Mouse (Mus musculus) CH12.LX (cell line): ENCODE results near the gene Gm10295. TPM values are rescaled to one million over a fixed set of nuclear protein-coding genes. Genes with fewer than 3 reads are reported as not detected.

Source experiments
- DNase-seq: peaks from one replicate; pipeline ENCODE4 v3.0.0-alpha.2; 2013; ENCODE audit errors: extremely low read depth
- H3K27ac ChIP-seq: 2 replicates; pipeline ENCODE4 v1.5.1; 2012; ENCODE audit warnings: low read depth, mild to moderate bottlenecking, control low read depth, moderate library complexity; ENCODE audit not compliant: insufficient read depth
- H3K27me3 ChIP-seq: replicated peaks from 2 replicates; pipeline ENCODE3; 2012; ENCODE audit warnings: inconsistent platforms
- H3K36me3 ChIP-seq, 2 experiments: replicated peaks in 1 of 2; 2 replicates each; pipeline versions ENCODE3 to v1.6.1; 2012; ENCODE audit warnings: inconsistent platforms in 1 of 2, low read length in 1 of 2, mild to moderate bottlenecking in 1 of 2, mixed read lengths in 1 of 2, moderate library complexity in 1 of 2; ENCODE audit not compliant: control insufficient read depth in 1 of 2, insufficient read depth in 1 of 2
- H3K4me1 ChIP-seq, 2 experiments: 2 replicates each; pipeline ENCODE4 v1.6.1; 2012; ENCODE audit warnings: inconsistent platforms in 1 of 2, moderate library complexity in 1 of 2; ENCODE audit not compliant: insufficient read depth in 2 of 2, control insufficient read depth in 1 of 2
- H3K4me2 ChIP-seq: 2 replicates; pipeline ENCODE4 v1.6.1; 2012; ENCODE audit warnings: low read depth, mild to moderate bottlenecking, control low read depth; ENCODE audit not compliant: poor library complexity, insufficient read depth, severe bottlenecking
- H3K4me3 ChIP-seq, 3 experiments: fragments of 150-350 bp in 1 of 3; sonication (generic) in 1 of 3; replicated peaks in 1 of 3; 2 replicates each; pipeline versions ENCODE3 to v1.5.1; 2011 to 2012; ENCODE audit warnings: low read depth in 2 of 3, low read length in 2 of 3, mild to moderate bottlenecking in 2 of 3, moderate library complexity in 2 of 3, control low read depth in 1 of 3, improper control_type of control experiment in 1 of 3, inconsistent platforms in 1 of 3, mixed read lengths in 1 of 3; ENCODE audit not compliant: poor library complexity in 1 of 3
- H3K79me2 ChIP-seq: replicated peaks from 2 replicates; pipeline ENCODE4 v1.6.1; 2012; ENCODE audit warnings: mild to moderate bottlenecking, moderate library complexity; ENCODE audit not compliant: control insufficient read depth, poor library complexity, insufficient read depth, severe bottlenecking; ENCODE audit errors: extremely low read depth
- H3K9ac ChIP-seq: 2 replicates; pipeline ENCODE4 v1.6.1; 2012; ENCODE audit warnings: low read depth, mild to moderate bottlenecking, control low read depth, moderate library complexity; ENCODE audit not compliant: insufficient read depth
- H3K9me3 ChIP-seq: replicated peaks from 2 replicates; pipeline ENCODE3; 2012; ENCODE audit warnings: low read length, inconsistent platforms, mixed read lengths
- BHLHE40 ChIP-seq: IDR thresholded peaks from 2 replicates; pipeline ENCODE4 v1.6.1; 2011; ENCODE audit warnings: mild to moderate bottlenecking, low read depth, low read length, improper control_type of control experiment
- CHD2 ChIP-seq: IDR thresholded peaks from 2 replicates; pipeline ENCODE4 v1.6.1; 2011; ENCODE audit warnings: low read length, improper control_type of control experiment
- E2F4 ChIP-seq: IDR thresholded peaks from 2 replicates; pipeline ENCODE4 v1.6.1; 2011; ENCODE audit warnings: low read depth, low read length, improper control_type of control experiment; ENCODE audit not compliant: insufficient replicate concordance
- ELF1 ChIP-seq: IDR thresholded peaks from 2 replicates; pipeline ENCODE4 v1.6.1; 2014; ENCODE audit warnings: low read depth, mild to moderate bottlenecking, inconsistent platforms, low read length, improper control_type of control experiment
- EP300 ChIP-seq: IDR thresholded peaks from 2 replicates; pipeline ENCODE4 v1.6.1; 2011; ENCODE audit warnings: low read length, improper control_type of control experiment
- ETS1 ChIP-seq: conservative IDR thresholded peaks from 2 replicates; pipeline ENCODE4 v1.6.1; 2012; ENCODE audit warnings: low read depth, mild to moderate bottlenecking, inconsistent platforms, low read length, improper control_type of control experiment, moderate library complexity
- IRF4 ChIP-seq: IDR thresholded peaks from 2 replicates; pipeline ENCODE4 v1.6.1; 2014; ENCODE audit warnings: low read depth, mild to moderate bottlenecking, inconsistent platforms, low read length, improper control_type of control experiment
- JUN ChIP-seq: IDR thresholded peaks from 2 replicates; pipeline ENCODE4 v1.6.1; 2011; ENCODE audit warnings: low read depth, mild to moderate bottlenecking, low read length, improper control_type of control experiment, moderate library complexity; ENCODE audit not compliant: insufficient read depth
- KAT2A ChIP-seq: IDR thresholded peaks from 2 replicates; pipeline ENCODE4 v1.6.1; 2012; ENCODE audit warnings: low read length, improper control_type of control experiment, inconsistent platforms; ENCODE audit not compliant: insufficient replicate concordance
- MAFK ChIP-seq: IDR thresholded peaks from 2 replicates; pipeline ENCODE4 v1.6.1; 2011; ENCODE audit warnings: low read length, improper control_type of control experiment; ENCODE audit not compliant: insufficient replicate concordance
- MAX ChIP-seq: IDR thresholded peaks from 2 replicates; pipeline ENCODE4 v1.6.1; 2011; ENCODE audit warnings: low read length, improper control_type of control experiment
- MEF2A ChIP-seq: IDR thresholded peaks from 2 replicates; pipeline ENCODE4 v1.6.1; 2014; ENCODE audit warnings: low read depth, mild to moderate bottlenecking, inconsistent platforms, low read length, improper control_type of control experiment, borderline replicate concordance
- NELFE ChIP-seq: IDR thresholded peaks from 2 replicates; pipeline ENCODE4 v1.6.1; 2011; ENCODE audit warnings: low read depth, low read length, improper control_type of control experiment
- PAX5 ChIP-seq: IDR thresholded peaks from 2 replicates; pipeline ENCODE4 v1.6.1; 2012; ENCODE audit warnings: low read length, inconsistent platforms, mixed read lengths
- POLR2A ChIP-seq: IDR thresholded peaks from 2 replicates; pipeline ENCODE4 v1.6.1; 2011; ENCODE audit warnings: low read depth, mild to moderate bottlenecking, improper control_type of control experiment, low read length
- RAD21 ChIP-seq: IDR thresholded peaks from 2 replicates; pipeline ENCODE4 v1.6.1; 2011; ENCODE audit warnings: low read depth, mild to moderate bottlenecking, low read length, improper control_type of control experiment, moderate library complexity
- TBP ChIP-seq: conservative IDR thresholded peaks from 2 replicates; pipeline ENCODE4 v1.6.1; 2011; ENCODE audit warnings: low read depth, low read length, improper control_type of control experiment
- UBTF ChIP-seq: IDR thresholded peaks from 2 replicates; pipeline ENCODE4 v1.6.1; 2012; ENCODE audit warnings: low read depth, mild to moderate bottlenecking, inconsistent platforms, low read length, improper control_type of control experiment, moderate library complexity
- USF1 ChIP-seq: IDR thresholded peaks from 2 replicates; pipeline ENCODE4 v1.6.1; 2014; ENCODE audit warnings: low read depth, mild to moderate bottlenecking, inconsistent platforms, low read length, improper control_type of control experiment
- USF2 ChIP-seq: conservative IDR thresholded peaks from 2 replicates; pipeline ENCODE4 v1.6.1; 2011; ENCODE audit warnings: low read depth, low read length, improper control_type of control experiment
- ZMIZ1 ChIP-seq: IDR thresholded peaks from 2 replicates; pipeline ENCODE4 v1.6.1; 2012; ENCODE audit warnings: low read depth, mild to moderate bottlenecking, inconsistent platforms, low read length, improper control_type of control experiment
- ZNF384 ChIP-seq: IDR thresholded peaks from 2 replicates; pipeline ENCODE4 v1.6.1; 2012; ENCODE audit warnings: low read depth, low read length, improper control_type of control experiment, inconsistent platforms
- dilution Hi-C: fragments of 300-500 bp; cut with MboI; formaldehyde crosslinking; loops from 2 replicates; pipeline ENCODE4 v1.14.3; 2020; ENCODE audit warnings: low sequenced_read_pairs; ENCODE audit not compliant: extremely low pct_unique_long_range_greater_than_20kb, extremely low pct_ligation_motif_present
- in situ Hi-C: fragments of 300-500 bp; cut with MboI; formaldehyde crosslinking; loops from 3 replicates; pipeline ENCODE4 v1.14.3; 2019; ENCODE audit warnings: low sequenced_read_pairs, low pct_ligation_motif_present, low pct_unique_long_range_greater_than_20kb, mixed read lengths
- polyA plus RNA-seq: library from polyadenylated mRNA; unstranded; fragments of >175 nt; gene quantifications from 2 replicates; pipeline ENCODE4 v1.2.1, GENCODE M21; 2012; ENCODE audit warnings: low read depth; ENCODE audit not compliant: insufficient read length
- total RNA-seq, 2 experiments: library from RNA; depleted of rRNA; stranded (reverse); fragments of 300-350 nt in 1 of 2; fragments of >200 nt in 1 of 2; gene quantifications; 2 replicates each; pipeline ENCODE4 v1.2.3; 2012 to 2014

The Gm10295 gene
- total and polyA plus RNA-seq, 3 experiments, result not detected

GRCm38 (mm10) chr7:71324919-71325583 lies 26.2 kb downstream of the Gm10295 start:
- H3K27ac ChIP-seq, result no peak overlapping the region
- dilution Hi-C loops, result no loop called here

DNA sequence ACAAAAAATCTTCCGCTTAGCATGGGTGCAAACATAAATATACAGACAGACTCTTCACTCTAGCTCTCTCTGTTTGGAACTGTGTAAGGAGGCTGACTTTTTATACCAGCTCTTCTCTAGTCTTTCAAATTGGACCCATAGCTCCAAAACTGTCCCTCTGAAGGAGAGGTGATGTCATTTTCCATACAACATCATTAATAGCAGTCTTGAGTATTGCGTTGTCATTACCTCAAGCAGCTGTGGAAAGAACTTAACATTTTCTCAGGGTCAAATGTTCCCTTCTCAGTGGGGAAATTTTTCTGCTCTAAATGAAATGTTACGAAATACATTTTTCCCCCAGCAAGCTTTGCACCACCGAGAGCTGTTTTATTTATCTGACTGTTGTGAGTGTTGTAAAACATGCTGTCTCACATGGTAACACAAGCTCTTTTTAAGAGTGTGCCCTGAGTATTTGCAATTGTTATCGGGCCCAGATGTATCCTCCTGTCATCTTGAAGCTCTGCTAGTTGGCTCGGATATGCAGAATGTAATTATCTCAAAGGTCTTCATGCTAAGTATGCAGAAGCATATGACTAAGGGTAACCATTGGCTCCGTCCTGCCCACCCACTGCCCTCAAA lies 38.0 kb downstream of the Gm10295 start:
- no peak for TF ChIP-seq BHLHE40
- no peak for TF ChIP-seq ELF1
- no peak for TF ChIP-seq UBTF
- no peak for TF ChIP-seq RAD21
- TF ChIP-seq ZMIZ1, result no peak
- TF ChIP-seq TBP, result no peak
- TF ChIP-seq PAX5, result no peak
- no peak for TF ChIP-seq IRF4
- no peak for TF ChIP-seq USF1
- no peak for TF ChIP-seq MAFK
- TF ChIP-seq POLR2A, result no peak
- TF ChIP-seq USF2, result no peak
- peaks cover 60% of the 10 kb centered on the region for H3K9me3 ChIP-seq
- no peak overlapping the region for H3K4me3 ChIP-seq
- no peak overlapping the region for H3K27ac ChIP-seq
- H3K27me3 ChIP-seq, result no peaks in the 10 kb centered on the region
- dilution Hi-C loops (no loop called here), in situ Hi-C loops (no loop called here)
- H3K36me3 ChIP-seq, result no peaks in the 10 kb centered on the region
- H3K9ac ChIP-seq, result no peak overlapping the region
- no peak overlapping the region for H3K4me2 ChIP-seq
- DNase-seq, result no peak
- no peaks in the 10 kb centered on the region for H3K4me1 ChIP-seq
- no peaks in the 10 kb centered on the region for H3K79me2 ChIP-seq

More at GRCm38 (mm10) chr7:71324919-71325583, 26.2 kb downstream of the Gm10295 start:
- TF ChIP-seq JUN (no peak), ETS1 (no peak), NELFE (no peak), ZNF384 (no peak), CHD2 (no peak), MAFK (no peak), USF1 (no peak), UBTF (no peak), EP300 (no peak), E2F4 (no peak), KAT2A (no peak), POLR2A (no peak), MAX (no peak), TBP (no peak), MEF2A (no peak), BHLHE40 (no peak), ZMIZ1 (no peak), IRF4 (no peak)
- no peak for DNase-seq
- H3K9me3 ChIP-seq, result peaks cover 46% of the 10 kb centered on the region
- H3K4me1 ChIP-seq, result no peaks in the 10 kb centered on the region
- no peaks in the 10 kb centered on the region for H3K79me2 ChIP-seq
- H3K27me3 ChIP-seq, result no peaks in the 10 kb centered on the region
- no peaks in the 10 kb centered on the region for H3K36me3 ChIP-seq
- H3K4me2 ChIP-seq, result no peak overlapping the region
- in situ Hi-C loops, result no loop called here
- no peak overlapping the region for H3K9ac ChIP-seq
- H3K4me3 ChIP-seq, result no peak overlapping the region
